Mouse (Mus musculus) stomach, postnatal 0 days (tissue): ENCODE measurements around the gene Unc45a. TPM values are rescaled to one million over a fixed set of nuclear protein-coding genes. Genes with fewer than 3 reads are reported as not detected.

ENCODE experiments used
- ATAC-seq: fragments of 200-750 bp; cut with Nextera tagmentation; 2 replicates; pipeline ENCODE4 v1.8.0; 2017; ENCODE audit not compliant: low FRiP score, low TSS enrichment
- DNase-seq: peaks from one replicate; pipeline ENCODE4 v3.0.0-alpha.2; 2016; ENCODE audit warnings: low spot score
- H3K27ac ChIP-seq: fragments of 300-500 bp; sonication (generic); replicated peaks from 2 replicates; pipeline ENCODE4 v1.5.1; 2014; ENCODE audit warnings: mild to moderate bottlenecking, control low read depth
- H3K27me3 ChIP-seq: fragments of 300-500 bp; sonication (generic); 2 replicates; pipeline ENCODE4 v1.6.1; 2014; ENCODE audit warnings: low read length; ENCODE audit not compliant: control insufficient read depth, insufficient read depth
- H3K36me3 ChIP-seq: fragments of 300-500 bp; sonication (generic); 2 replicates; pipeline ENCODE4 v1.6.1; 2014; ENCODE audit warnings: low read length, mixed read lengths; ENCODE audit not compliant: control insufficient read depth, insufficient read depth
- H3K4me1 ChIP-seq: fragments of 300-500 bp; sonication (generic); replicated peaks from 2 replicates; pipeline ENCODE4 v1.6.1; 2014; ENCODE audit warnings: antibody characterized with exemption; ENCODE audit not compliant: control insufficient read depth, insufficient read depth
- H3K4me2 ChIP-seq: fragments of 300-500 bp; sonication (generic); replicated peaks from 2 replicates; pipeline ENCODE4 v1.6.1; 2014; ENCODE audit warnings: low read depth, mild to moderate bottlenecking, control low read depth, moderate library complexity
- H3K4me3 ChIP-seq: fragments of 300-500 bp; sonication (generic); 2 replicates; pipeline ENCODE4 v1.5.1; 2014; ENCODE audit warnings: low read depth, low read length, control low read depth
- H3K9ac ChIP-seq: fragments of 300-500 bp; sonication (generic); 2 replicates; pipeline ENCODE4 v1.6.1; 2014; ENCODE audit warnings: mild to moderate bottlenecking, low read length, control low read depth, mixed read lengths
- H3K9me3 ChIP-seq: fragments of 300-500 bp; sonication (generic); 2 replicates; pipeline ENCODE4 v1.6.1; 2016; ENCODE audit warnings: low read length; ENCODE audit not compliant: control insufficient read depth
- CTCF ChIP-seq: IDR thresholded peaks from 2 replicates; pipeline ENCODE4 v1.5.1; 2016; ENCODE audit warnings: antibody characterized with exemption, low read depth, mild to moderate bottlenecking, moderate library complexity
- EP300 ChIP-seq: optimal IDR thresholded peaks from 2 replicates; pipeline ENCODE3; 2016; ENCODE audit warnings: antibody characterized with exemption
- WGBS: fragments of 180-500 bp; shearing (Covaris S2); extraction: QIAGEN DNeasy Blood & Tissue Kit; methylation state at CpG from one replicate; pipeline ENCODE4 v1.1.7; 2014; 5-methylcytosine and 5-hydroxymethylcytosine counted together
- polyA plus RNA-seq: library from polyadenylated mRNA; unstranded; fragments of >200 nt; fragmentation: Nextera tagmentation; extraction: Ambion mirVana; gene quantifications from 2 replicates; pipeline ENCODE4 v1.2.1, GENCODE M21; 2015

The Unc45a gene
- polyA plus RNA-seq, 1 experiment from 2014 or later = 34.5 TPM

DNA sequence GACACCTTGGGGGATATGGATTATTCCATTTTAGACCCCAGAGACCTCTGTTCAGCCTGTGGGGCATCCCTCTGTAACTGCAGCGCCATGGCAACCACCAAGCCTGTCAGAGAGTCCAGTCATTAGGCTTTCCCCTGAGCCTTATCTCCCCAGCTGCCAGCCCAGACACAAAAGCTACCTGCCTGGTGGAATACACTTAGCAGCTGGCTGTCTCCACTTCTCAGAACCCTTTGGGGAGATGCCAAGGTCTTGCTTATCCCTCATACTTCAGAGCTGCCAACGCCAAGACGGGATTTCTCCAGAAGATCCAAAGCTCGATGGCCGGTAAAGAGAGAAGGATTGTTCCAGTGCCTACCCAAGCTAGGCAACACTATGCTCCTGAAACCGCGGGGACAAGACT is 988 bp upstream of the Unc45a start:
- ATAC-seq (no peak), DNase-seq (no peak)
- H3K9me3 ChIP-seq = no peaks in the 10 kb centered on the region
- no peak overlapping the region for H3K4me2 ChIP-seq
- H3K9ac ChIP-seq = no peak overlapping the region
- no peak overlapping the region for H3K4me3 ChIP-seq
- TF ChIP-seq CTCF (no peak), EP300 (no peak)
- no peaks in the 10 kb centered on the region for H3K36me3 ChIP-seq
- WGBS = 73% methylated on average over 7 of the region's 7 CpGs
- H3K27me3 ChIP-seq = no peaks in the 10 kb centered on the region
- H3K4me1 ChIP-seq = peaks cover 7% of the 10 kb centered on the region; the same call in 1 of the 2 replicates
- H3K27ac ChIP-seq = no peak overlapping the region

DNA sequence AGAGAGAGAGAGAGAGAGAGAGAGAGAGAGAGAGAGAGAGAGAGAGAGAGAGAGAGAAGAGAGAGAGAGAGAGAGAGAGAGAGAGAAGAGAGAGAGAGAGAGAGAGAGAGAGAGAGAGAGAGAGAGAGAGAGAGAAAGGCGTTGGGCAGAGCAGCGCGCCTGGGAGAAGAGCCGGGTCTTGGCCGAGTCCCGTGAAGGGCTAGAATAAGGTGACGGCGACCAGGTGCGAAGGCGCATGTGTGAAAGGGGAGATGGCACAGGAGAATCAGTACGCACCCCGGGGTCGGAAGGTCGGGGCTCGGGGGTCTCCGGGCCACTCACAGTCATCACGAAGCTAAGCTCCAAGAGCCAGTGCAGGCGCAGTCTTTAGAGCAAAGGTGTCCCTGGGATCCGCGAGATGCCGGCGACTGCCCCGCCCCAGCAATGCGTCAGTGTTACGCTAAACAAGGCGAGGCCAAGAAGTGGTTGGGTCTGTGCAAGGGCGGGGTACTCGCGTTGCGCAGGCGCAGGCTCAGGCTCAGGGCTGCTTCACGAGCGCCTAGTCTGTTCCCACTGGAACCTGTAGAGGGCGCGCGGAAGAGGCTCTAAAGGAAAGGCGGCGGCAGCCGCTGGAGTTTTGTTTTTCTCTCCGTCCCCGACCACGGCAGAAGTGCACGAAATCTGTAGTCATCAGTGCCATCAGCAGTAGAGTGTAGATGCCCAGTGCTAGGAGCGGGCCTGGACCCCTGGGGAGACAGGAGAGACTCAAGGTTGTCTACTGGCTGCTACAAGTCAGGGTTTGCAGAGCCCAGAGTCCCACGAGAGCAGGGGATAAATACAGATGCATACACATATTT is 794 bp downstream of the Unc45a start:
- Histone ChIP-seq H3K27ac (peak overlapping the region; percentile 95), H3K27me3 (no peaks in the 10 kb centered on the region), H3K4me3 (peak overlapping the region; percentile 59), H3K9me3 (no peaks in the 10 kb centered on the region), H3K36me3 (peaks cover 16% of the 10 kb centered on the region), H3K9ac (peak overlapping the region; percentile 71), H3K4me1 (peaks cover 7% of the 10 kb centered on the region; the same call in 1 of the 2 replicates), H3K4me2 (peak overlapping the region; percentile 79)
- DNase-seq (peak; percentile 99), ATAC-seq (peak; percentile 96)
- under 1% methylated on average over 45 of the region's 45 CpGs for WGBS
- TF ChIP-seq EP300 (no peak), CTCF (peak; percentile 89)

DNA sequence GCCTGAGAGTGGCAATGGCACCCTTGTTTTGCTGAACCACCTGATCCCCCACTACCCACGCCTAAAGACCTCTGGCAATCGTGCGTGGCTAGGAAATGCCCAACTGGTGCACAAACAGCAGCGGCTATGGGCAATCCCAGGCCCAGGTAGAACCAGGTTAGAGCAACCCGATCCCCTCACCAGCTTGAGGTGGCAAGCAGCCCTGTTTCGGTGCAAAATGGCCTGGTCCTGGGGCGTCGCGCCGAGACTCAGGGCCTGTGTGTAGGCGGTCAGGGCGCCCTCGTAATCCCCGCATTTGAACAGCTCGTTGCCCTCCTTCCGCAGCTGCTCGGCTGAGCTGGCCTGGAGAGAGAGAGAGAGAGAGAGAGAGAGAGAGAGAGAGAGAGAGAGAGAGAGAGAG is 1.4 kb downstream of the Unc45a start:
- H3K27me3 ChIP-seq = no peaks in the 10 kb centered on the region
- H3K4me2 ChIP-seq = peak overlapping the region; percentile 79
- peaks cover 7% of the 10 kb centered on the region; the same call in 1 of the 2 replicates for H3K4me1 ChIP-seq
- H3K4me3 ChIP-seq = peak overlapping the region; percentile 59
- no peak for TF ChIP-seq EP300
- no peak for TF ChIP-seq CTCF
- no peaks in the 10 kb centered on the region for H3K9me3 ChIP-seq
- DNase-seq = peak; percentile 53
- ATAC-seq = no peak
- peak overlapping the region; percentile 69 for H3K27ac ChIP-seq
- peak overlapping the region; percentile 71 for H3K9ac ChIP-seq
- 8% methylated on average over 17 of the region's 17 CpGs for WGBS
- peaks cover 21% of the 10 kb centered on the region for H3K36me3 ChIP-seq

DNA sequence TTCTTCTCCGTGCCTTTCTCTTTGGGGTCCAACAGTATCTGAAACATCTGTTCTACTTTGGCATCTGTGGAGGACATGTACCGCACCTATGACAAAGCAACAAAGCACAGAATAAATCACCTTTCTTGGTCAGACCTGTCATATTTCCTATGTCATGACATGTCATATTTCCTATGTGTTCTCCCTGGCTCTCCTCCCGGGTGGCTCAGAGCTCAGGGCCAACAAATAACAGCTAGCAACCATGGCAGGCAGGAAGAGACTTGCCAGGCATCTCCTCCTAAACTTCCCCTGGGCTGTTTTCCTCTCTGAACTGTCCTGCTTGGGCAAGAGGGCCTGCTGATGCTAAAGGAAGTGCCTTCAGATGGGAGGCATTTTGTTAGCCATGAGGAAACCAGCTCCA is 3.9 kb downstream of the Unc45a start:
- TF ChIP-seq EP300 = no peak
- no peak for TF ChIP-seq CTCF
- no peak for ATAC-seq
- WGBS = 76% methylated on average over 3 of the region's 3 CpGs

DNA sequence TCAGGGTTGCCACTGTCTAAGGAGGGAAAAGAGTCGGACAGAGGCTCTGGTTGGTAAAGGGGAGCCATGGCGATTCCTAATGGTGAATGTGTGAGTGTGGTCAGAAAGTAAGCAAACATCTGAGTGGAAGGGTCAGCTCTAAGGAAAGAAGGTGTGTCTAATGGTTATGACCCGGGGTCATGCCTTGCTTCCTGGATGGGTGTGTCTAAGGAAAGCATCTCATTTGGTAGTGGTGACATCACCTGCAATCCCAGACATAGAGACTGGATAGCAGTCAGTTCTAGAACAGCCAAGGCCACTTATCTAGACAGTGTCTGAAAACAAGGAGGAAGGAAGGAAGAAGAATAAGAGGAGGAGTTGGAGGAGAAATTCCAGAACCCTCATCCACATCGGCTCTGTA is 6.0 kb downstream of the Unc45a start:
- H3K36me3 ChIP-seq = peaks cover 56% of the 10 kb centered on the region

More for the DNA sequence above, 3.9 kb downstream of the Unc45a start:
- no peaks in the 10 kb centered on the region for H3K9me3 ChIP-seq
- H3K9ac ChIP-seq = no peak overlapping the region
- no peaks in the 10 kb centered on the region for H3K27me3 ChIP-seq
- no peak for DNase-seq
- no peak overlapping the region for H3K4me2 ChIP-seq
- H3K27ac ChIP-seq = 0 out of 2 replicates have a peak overlapping the region, but pooled peaks have one; percentile 8
- H3K36me3 ChIP-seq = peaks cover 39% of the 10 kb centered on the region
- H3K4me1 ChIP-seq = peaks cover 7% of the 10 kb centered on the region; the same call in 1 of the 2 replicates
- no peak overlapping the region for H3K4me3 ChIP-seq

DNA sequence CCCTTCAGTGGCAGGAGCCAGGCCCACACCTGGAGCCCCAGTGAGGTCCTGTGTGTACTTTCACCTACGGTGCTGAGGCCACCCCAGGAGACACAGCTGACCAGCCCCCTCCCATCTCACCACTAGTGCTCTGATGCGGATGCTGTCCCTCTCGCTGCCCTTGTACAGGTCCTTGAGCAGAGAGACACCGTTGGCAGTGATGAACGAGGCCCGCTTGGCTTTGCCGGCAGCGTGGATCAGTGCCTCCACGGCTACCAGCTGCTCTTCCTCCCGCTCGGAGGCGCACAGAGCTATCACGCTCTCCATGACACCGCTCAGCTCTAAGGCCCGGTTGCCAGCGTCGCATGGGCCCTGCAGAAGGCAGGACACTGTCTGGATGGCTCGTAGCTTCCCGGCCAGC is 9.4 kb downstream of the Unc45a start:
- no peak overlapping the region for H3K4me2 ChIP-seq
- no peak overlapping the region for H3K27ac ChIP-seq
- H3K4me1 ChIP-seq = no peaks in the 10 kb centered on the region
- H3K9ac ChIP-seq = no peak overlapping the region
- no peaks in the 10 kb centered on the region for H3K27me3 ChIP-seq
- no peak overlapping the region for H3K4me3 ChIP-seq
- TF ChIP-seq EP300 (no peak), CTCF (no peak)
- DNase-seq (no peak), ATAC-seq (no peak)
- H3K36me3 ChIP-seq = peaks cover 63% of the 10 kb centered on the region
- H3K9me3 ChIP-seq = no peaks in the 10 kb centered on the region
- 93% methylated on average over 19 of the region's 19 CpGs for WGBS

More for the DNA sequence above, 6.0 kb downstream of the Unc45a start:
- peak; percentile 66 for ATAC-seq
- peaks cover 7% of the 10 kb centered on the region; the same call in 1 of the 2 replicates for H3K4me1 ChIP-seq
- H3K4me2 ChIP-seq = no peak overlapping the region
- H3K9ac ChIP-seq = no peak overlapping the region
- no peaks in the 10 kb centered on the region for H3K9me3 ChIP-seq
- H3K27me3 ChIP-seq = no peaks in the 10 kb centered on the region
- no peak for DNase-seq
- 75% methylated on average over 4 of the region's 4 CpGs for WGBS
- TF ChIP-seq EP300 (no peak), CTCF (no peak)
- no peak overlapping the region for H3K27ac ChIP-seq
- no peak overlapping the region for H3K4me3 ChIP-seq
